Mouse (Mus musculus) thymus, adult 2 months (tissue): ENCODE results near the gene Kazald1.

Source experiments
- CTCF ChIP-seq: fragments of 200-500 bp; IDR thresholded peaks from 2 replicates; pipeline ENCODE4 v1.5.1; 2012; ENCODE audit warnings: mild to moderate bottlenecking, control low read depth, low read length, moderate library complexity, borderline replicate concordance; ENCODE audit not compliant: control insufficient read depth, poor library complexity, insufficient read depth; ENCODE audit errors: extremely low read depth
- POLR2A ChIP-seq: fragments of 200-500 bp; IDR thresholded peaks from 2 replicates; pipeline ENCODE4 v1.6.1; 2012; ENCODE audit warnings: mild to moderate bottlenecking, low read length, control low read depth, moderate library complexity; ENCODE audit not compliant: control insufficient read depth, poor library complexity, insufficient read depth; ENCODE audit errors: extremely low read depth

GRCm38 (mm10) chr19:45028746-45029145, 46.3 kb upstream of the Kazald1 start:
- TF ChIP-seq POLR2A (no peak), CTCF (no peak)
